Mouse (Mus musculus): Measurements from ENCODE around the gene Dnpep.

- TF ChIP-seq CTCF (IDR thresholded peaks at IDR 0.05; ENCODE audit: low read depth) (peak; percentile 14; the same call in 1 of the 2 replicates), EP300 (IDR thresholded peaks at IDR 0.05; ENCODE audit: low read depth) (no peak)
These were observed 27.2 kb downstream of the Dnpep start for GRCm38 (mm10) chr1:75290582-75290981.

Data from liver, embryonic 14.5 days (tissue).